Mouse (Mus musculus) ES-Bruce4 (cell line): ENCODE data around the gene Galnt12. TPM values are rescaled to one million over a fixed set of nuclear protein-coding genes. Genes with fewer than 3 reads are reported as not detected.
"Not testable (repeated sequence)": the region's sequence is repeated elsewhere in the genome, so short reads cannot be mapped to it uniquely, and the experiment has no call there.

Source experiments
- H3K27ac ChIP-seq: 2 replicates; pipeline ENCODE4 v1.5.1; 2012; ENCODE audit warnings: low read length, inconsistent platforms; ENCODE audit not compliant: insufficient read depth
- H3K27me3 ChIP-seq: 2 replicates; pipeline ENCODE4 v1.6.1; 2012; ENCODE audit warnings: mild to moderate bottlenecking, low read length, inconsistent platforms; ENCODE audit not compliant: control insufficient read depth, poor library complexity, insufficient read depth, severe bottlenecking
- H3K36me3 ChIP-seq: 2 replicates; pipeline ENCODE4 v1.6.1; 2012; ENCODE audit warnings: inconsistent platforms, mild to moderate bottlenecking, low read length, moderate library complexity; ENCODE audit not compliant: control insufficient read depth, poor library complexity, insufficient read depth, severe bottlenecking
- H3K4me1 ChIP-seq: one replicate; pipeline ENCODE4 v1.8.1; 2011; ENCODE audit warnings: low read length; ENCODE audit not compliant: control insufficient read depth, insufficient read depth
- H3K4me3 ChIP-seq: 2 replicates; pipeline ENCODE4 v1.5.1; 2011; ENCODE audit warnings: low read depth, mild to moderate bottlenecking, low read length
- H3K9ac ChIP-seq: 2 replicates; pipeline ENCODE4 v1.6.1; 2012; ENCODE audit warnings: low read depth, mild to moderate bottlenecking, inconsistent platforms; ENCODE audit not compliant: poor library complexity, severe bottlenecking
- H3K9me3 ChIP-seq: replicated peaks from 2 replicates; pipeline ENCODE4 v1.6.1; 2012; ENCODE audit warnings: mild to moderate bottlenecking, low read length, inconsistent platforms; ENCODE audit not compliant: control insufficient read depth, poor library complexity, insufficient read depth, severe bottlenecking
- CTCF ChIP-seq: IDR thresholded peaks from one replicate; pipeline ENCODE4 v1.8.1; 2011; ENCODE audit warnings: low read depth, low read length
- EP300 ChIP-seq: IDR thresholded peaks from 2 replicates; pipeline ENCODE4 v1.6.1; 2011; ENCODE audit warnings: low read depth, low read length; ENCODE audit not compliant: insufficient read depth
- POLR2A ChIP-seq: IDR thresholded peaks from one replicate; pipeline ENCODE4 v1.8.1; 2011; ENCODE audit warnings: low read length; ENCODE audit not compliant: insufficient read depth
- polyA plus RNA-seq: library from polyadenylated mRNA; stranded (reverse); fragments of >200 nt; gene quantifications from 2 replicates; pipeline ENCODE4 v1.2.4, GENCODE M21; 2011; ENCODE audit warnings: low read depth; ENCODE audit not compliant: missing spikeins, insufficient read depth, insufficient read length

The Galnt12 gene
- polyA plus RNA-seq, 1 experiment, result 4.9 TPM

GRCm38 (mm10) chr4:47050642-47051381 lies 40.9 kb upstream of the Galnt12 start:
- no peak overlapping the region for H3K9ac ChIP-seq
- H3K27me3 ChIP-seq, result no peaks in the 10 kb centered on the region
- H3K27ac ChIP-seq, result no peak overlapping the region
- peaks cover 2% of the 10 kb centered on the region; the same call in 1 of the 2 replicates for H3K9me3 ChIP-seq
- TF ChIP-seq POLR2A, result no peak
- TF ChIP-seq EP300, result no peak
- TF ChIP-seq CTCF, result no peak
- no peaks in the 10 kb centered on the region for H3K4me1 ChIP-seq
- no peaks in the 10 kb centered on the region for H3K36me3 ChIP-seq
- no peak overlapping the region for H3K4me3 ChIP-seq

- H3K27ac ChIP-seq, result no peak overlapping the region
- H3K4me1 ChIP-seq, result no peaks in the 10 kb centered on the region
- H3K9ac ChIP-seq, result no peak overlapping the region
- H3K9me3 ChIP-seq, result peaks cover 5% of the 10 kb centered on the region; the same call in 1 of the 2 replicates
- peaks cover 7% of the 10 kb centered on the region; the same call in 1 of the 2 replicates for H3K27me3 ChIP-seq
- H3K4me3 ChIP-seq, result no peak overlapping the region
- TF ChIP-seq POLR2A, result no peak
- TF ChIP-seq EP300, result no peak
- TF ChIP-seq CTCF, result no peak
- H3K36me3 ChIP-seq, result no peaks in the 10 kb centered on the region
Observed at GRCm38 (mm10) chr4:47051905-47052304, 39.8 kb upstream of the Galnt12 start.

- not testable (repeated sequence) for H3K9me3 ChIP-seq, H3K36me3 ChIP-seq, H3K4me1 ChIP-seq, H3K27ac ChIP-seq, H3K4me3 ChIP-seq, H3K9ac ChIP-seq, H3K27me3 ChIP-seq
Observed at GRCm38 (mm10) chr4:47055170-47055569, 36.5 kb upstream of the Galnt12 start.

- peaks cover 8% of the 10 kb centered on the region; the same call in 1 of the 2 replicates for H3K27me3 ChIP-seq
- no peak overlapping the region for H3K27ac ChIP-seq
- no peak overlapping the region for H3K9ac ChIP-seq
- H3K4me3 ChIP-seq, result no peak overlapping the region
- H3K36me3 ChIP-seq, result no peaks in the 10 kb centered on the region
- peaks cover 5% of the 10 kb centered on the region; the same call in 1 of the 2 replicates for H3K9me3 ChIP-seq
- no peaks in the 10 kb centered on the region for H3K4me1 ChIP-seq
- TF ChIP-seq CTCF (no peak), EP300 (no peak), POLR2A (no peak)
Observed at GRCm38 (mm10) chr4:47055570-47056080, 36.1 kb upstream of the Galnt12 start.

- TF ChIP-seq POLR2A, result no peak
- TF ChIP-seq EP300, result no peak
- no peak for TF ChIP-seq CTCF
- H3K27me3 ChIP-seq, result peaks cover 8% of the 10 kb centered on the region; the same call in 1 of the 2 replicates
Observed at GRCm38 (mm10) chr4:47056791-47057509, 34.8 kb upstream of the Galnt12 start, which contains the start of gene Anks6. TSS of gene Anks6 (minus strand) at chr4:47057427.

More at GRCm38 (mm10) chr4:47056791-47057509, 34.8 kb upstream of the Galnt12 start, which contains the start of gene Anks6:
- Histone ChIP-seq H3K36me3 (no peaks in the 10 kb centered on the region), H3K4me1 (no peaks in the 10 kb centered on the region), H3K4me3 (peak within 1 kb of the TSS; percentile 73), H3K27ac (no peak within 1 kb of the TSS), H3K9me3 (peaks cover 5% of the 10 kb centered on the region; the same call in 1 of the 2 replicates), H3K9ac (peak within 1 kb of the TSS; percentile 55)
